Mouse (Mus musculus): Measurements from ENCODE around the gene Tnni3.
A peak's percentile ranks its signal among the peaks of the same experiment; 100 is the strongest.

The Tnni3 gene

GRCm38 (mm10) chr7:4521231-4522003 lies 2.6 kb downstream of the Tnni3 start:
- no peak for DNase-seq (ENCODE audit: low read depth)

GRCm38 (mm10) chr7:4518487-4518886 lies 5.5 kb downstream of the Tnni3 start:
- DNase-seq (ENCODE audit: low read depth) = peak; percentile 38

GRCm38 (mm10) chr7:4516332-4517050 lies 7.5 kb downstream of the Tnni3 start, which contains the start of gene Tnnt1:
Gene Tnnt1 (minus strand): TSS chr7:4516382.
- peak; percentile 72 for DNase-seq (ENCODE audit: low read depth)

- DNase-seq (ENCODE audit: low read depth) = no peak
Measured at GRCm38 (mm10) chr7:4515853-4516252, 8.2 kb downstream of the Tnni3 start.

GRCm38 (mm10) chr7:4513829-4514712 lies 10.0 kb downstream of the Tnni3 start:
- DNase-seq (ENCODE audit: low read depth) = no peak

- DNase-seq (ENCODE audit: low read depth) = peak; percentile 81
Measured at GRCm38 (mm10) chr7:4513236-4513635, 10.8 kb downstream of the Tnni3 start.

GRCm38 (mm10) chr7:4511489-4512224 lies 12.4 kb downstream of the Tnni3 start:
- DNase-seq (ENCODE audit: low read depth) = no peak

GRCm38 (mm10) chr7:4509863-4510608 lies 14.0 kb downstream of the Tnni3 start:
- peak; percentile 79 for DNase-seq (ENCODE audit: low read depth)

GRCm38 (mm10) chr7:4508739-4509116 lies 15.3 kb downstream of the Tnni3 start:
- peak; percentile 47 for DNase-seq (ENCODE audit: low read depth)

GRCm38 (mm10) chr7:4508062-4508738 lies 15.8 kb downstream of the Tnni3 start:
- DNase-seq (ENCODE audit: low read depth) = no peak

GRCm38 (mm10) chr7:4507220-4507619 lies 16.8 kb downstream of the Tnni3 start:
- no peak for DNase-seq (ENCODE audit: low read depth)

- peak; percentile 82 for DNase-seq (ENCODE audit: low read depth)
Measured at GRCm38 (mm10) chr7:4504646-4505435, 19.2 kb downstream of the Tnni3 start.

- no peak for DNase-seq (ENCODE audit: low read depth)
Measured at GRCm38 (mm10) chr7:4503858-4504257, 20.2 kb downstream of the Tnni3 start.

- DNase-seq (ENCODE audit: low read depth) = no peak
Measured at GRCm38 (mm10) chr7:4503100-4503499, 20.9 kb downstream of the Tnni3 start.

GRCm38 (mm10) chr7:4502421-4503090 lies 21.5 kb downstream of the Tnni3 start:
- peak; percentile 91 for DNase-seq (ENCODE audit: low read depth)

- DNase-seq (ENCODE audit: low read depth) = peak; percentile 93
Measured at GRCm38 (mm10) chr7:4501558-4502397, 22.3 kb downstream of the Tnni3 start, which contains the start of gene Ppp1r12c. Gene Ppp1r12c (minus strand): TSS chr7:4501680.

GRCm38 (mm10) chr7:4500892-4501471 lies 23.0 kb downstream of the Tnni3 start:
- peak; percentile 67 for DNase-seq (ENCODE audit: low read depth)

Measured in 416B (cell line).